ENCODE assay signal across 11 mouse cellular contexts in genomic region chr5:120465860-120466259, GRCm38 (mm10). TPM values are rescaled to one million over a fixed set of nuclear protein-coding genes. Genes with fewer than 3 reads are reported as not detected.
DNase-seq lines count a peak whose midpoint lies in the region; ATAC-seq lines count a peak whose summit lies in the region.
"Had no signal": no experiment of that assay in that cellular context is flagged by ENCODE, and none has a peak within 500 bp of the region (broad histone marks: within the 10 kb centered on the region; RNA-seq: fewer than 3 reads in every experiment).

No protein-coding gene starts in this region.

- 57% methylated on average over 6 of the region's 6 CpGs for WGBS in lung, embryonic 15.5 days

- no peak overlapping the region for H3K4me2 ChIP-seq in lung, embryonic 15.5 days
- H3K4me2 ChIP-seq: forebrain, embryonic 15.5 days had no signal

- H3K9me3 ChIP-seq in lung, embryonic 15.5 days: no peaks in the 10 kb centered on the region
- H3K9me3 ChIP-seq: forebrain, embryonic 15.5 days had no signal

- no peaks in the 10 kb centered on the region for H3K4me1 ChIP-seq in lung, embryonic 15.5 days
- H3K4me1 ChIP-seq: forebrain, embryonic 15.5 days had no signal

- H3K27ac ChIP-seq in lung, embryonic 15.5 days: no peak overlapping the region
- H3K27ac ChIP-seq: forebrain, embryonic 15.5 days had no signal

- H3K36me3 ChIP-seq in lung, embryonic 15.5 days: no peaks in the 10 kb centered on the region
- H3K36me3 ChIP-seq: forebrain, embryonic 15.5 days had no signal

- DNase-seq in urinary bladder, postnatal 36 days (ENCODE audit: low spot score in 2 of 2): peak; percentile 30 to 64
- DNase-seq in urinary bladder, postnatal 4 days (ENCODE audit: low spot score in 2 of 2): no peak
- DNase-seq in right cerebral cortex, postnatal 14 days: no peak
- no peak for DNase-seq in layer of hippocampus, postnatal 10 days (ENCODE audit: low spot score in 2 of 2)
- DNase-seq in embryo, embryonic 10 days (ENCODE audit: low spot score): no peak
- DNase-seq in B cell, adult 2 months: no peak
- DNase-seq: layer of hippocampus, adult 9-11 months had no signal

- 0 out of 2 replicates have a peak, but pooled peaks have one; percentile 33 for ATAC-seq in granulocyte monocyte progenitor cell, adult 5-6 weeks (replicated peaks; ENCODE audit: poor library complexity, severe bottlenecking)
- peak; percentile 50; the same call in 1 of the 2 replicates for ATAC-seq in lung, embryonic 15.5 days (ENCODE audit: borderline replicate concordance, extremely low read depth, low FRiP score, low TSS enrichment)
- ATAC-seq: forebrain, embryonic 15.5 days had no signal

- no peak overlapping the region for H3K4me3 ChIP-seq in lung, embryonic 15.5 days
- H3K4me3 ChIP-seq: forebrain, embryonic 15.5 days; myocyte had no signal

- no peaks in the 10 kb centered on the region; the same call in 1 of the 2 replicates for H3K27me3 ChIP-seq in lung, embryonic 15.5 days
- H3K27me3 ChIP-seq: forebrain, embryonic 15.5 days had no signal

- no peak overlapping the region for H3K9ac ChIP-seq in lung, embryonic 15.5 days
- H3K9ac ChIP-seq: forebrain, embryonic 15.5 days had no signal

RNA-seq across cellular contexts. Expression of gene Sdsl, which starts 6.8 kb away (rescaled TPM):
- 1.3 and 3.5 TPM in 2 replicates for total RNA-seq in granulocyte monocyte progenitor cell, adult 5-6 weeks (2014; fragmentation: Nextera tagmentation)
- total RNA-seq in granulocyte monocyte progenitor cell, adult 5-6 weeks (2017): 2.4 and 2.8 TPM in 2 replicates
- 7.3 and 7.6 TPM in 2 replicates for polyA plus RNA-seq in lung, embryonic 15.5 days (2015; fragmentation: Nextera tagmentation; extraction: Ambion mirVana)
- total RNA-seq in layer of hippocampus, postnatal 10 days (2021): 1 to 10 TPM; 6.1 to 7.1 TPM

RNA-seq across cellular contexts. Expression of gene Sds, which starts 10.5 kb away (rescaled TPM):
- not detected in 2 replicates for total RNA-seq in granulocyte monocyte progenitor cell, adult 5-6 weeks (2014; fragmentation: Nextera tagmentation)
- not detected in 2 replicates for total RNA-seq in granulocyte monocyte progenitor cell, adult 5-6 weeks (2017)
- polyA plus RNA-seq in lung, embryonic 15.5 days (2015; fragmentation: Nextera tagmentation; extraction: Ambion mirVana): not detected in 2 replicates
- not detected for total RNA-seq in layer of hippocampus, postnatal 10 days (2021)
- polyA plus RNA-seq: forebrain, embryonic 15.5 days; myocyte had no signal

RNA-seq across cellular contexts. Expression of gene Lhx5, which starts 34.4 kb away (rescaled TPM):
- total RNA-seq in granulocyte monocyte progenitor cell, adult 5-6 weeks (2014; fragmentation: Nextera tagmentation): not detected in 2 replicates
- total RNA-seq in granulocyte monocyte progenitor cell, adult 5-6 weeks (2017): not detected in 2 replicates
- 0.05 TPM in 1 of 2 replicates, not detected in the other for polyA plus RNA-seq in lung, embryonic 15.5 days (2015; fragmentation: Nextera tagmentation; extraction: Ambion mirVana)
- under 1 TPM; 0.50 to 0.67 TPM for total RNA-seq in layer of hippocampus, postnatal 10 days (2021)
- polyA plus RNA-seq: myocyte had no signal

RNA-seq across cellular contexts. Expression of gene Plbd2, which starts 37.6 kb away (rescaled TPM):
- 18.2 and 20.8 TPM in 2 replicates for total RNA-seq in granulocyte monocyte progenitor cell, adult 5-6 weeks (2014; fragmentation: Nextera tagmentation)
- 8.9 and 9.4 TPM in 2 replicates for total RNA-seq in granulocyte monocyte progenitor cell, adult 5-6 weeks (2017)
- polyA plus RNA-seq in lung, embryonic 15.5 days (2015; fragmentation: Nextera tagmentation; extraction: Ambion mirVana): 52.6 and 56.1 TPM in 2 replicates
- total RNA-seq in layer of hippocampus, postnatal 10 days (2021): 10 to 100 TPM; 63.2 to 66.8 TPM

RNA-seq across cellular contexts. Expression of gene Slc8b1, which starts 45.1 kb away (rescaled TPM):
- 24.9 and 38.3 TPM in 2 replicates for total RNA-seq in granulocyte monocyte progenitor cell, adult 5-6 weeks (2014; fragmentation: Nextera tagmentation)
- total RNA-seq in granulocyte monocyte progenitor cell, adult 5-6 weeks (2017): 30.1 and 31.8 TPM in 2 replicates
- 6.6 and 6.7 TPM in 2 replicates for polyA plus RNA-seq in lung, embryonic 15.5 days (2015; fragmentation: Nextera tagmentation; extraction: Ambion mirVana)
- total RNA-seq in layer of hippocampus, postnatal 10 days (2021): 1 to 10 TPM; 5.5 to 5.7 TPM

Comparison
In these comparisons a context has a peak if more than half of its experiments do, and no peak if none do; other contexts are left out.
1. DNase-seq: peak in urinary bladder, postnatal 36 days (2 of 2); none in urinary bladder, postnatal 4 days (0 of 2), right cerebral cortex, postnatal 14 days (single experiment), layer of hippocampus, postnatal 10 days (0 of 2), embryo, embryonic 10 days (single experiment) and B cell, adult 2 months (0 of 2).